Mouse (Mus musculus) thymus, adult 2 months (tissue): ENCODE data around the gene Cd200.

ENCODE experiments used
- CTCF ChIP-seq: fragments of 200-500 bp; IDR thresholded peaks from 2 replicates; pipeline ENCODE4 v1.5.1; 2012; ENCODE audit warnings: mild to moderate bottlenecking, control low read depth, low read length, moderate library complexity, borderline replicate concordance; ENCODE audit not compliant: control insufficient read depth, poor library complexity, insufficient read depth; ENCODE audit errors: extremely low read depth
- POLR2A ChIP-seq: fragments of 200-500 bp; IDR thresholded peaks from 2 replicates; pipeline ENCODE4 v1.6.1; 2012; ENCODE audit warnings: mild to moderate bottlenecking, low read length, control low read depth, moderate library complexity; ENCODE audit not compliant: control insufficient read depth, poor library complexity, insufficient read depth; ENCODE audit errors: extremely low read depth

DNA sequence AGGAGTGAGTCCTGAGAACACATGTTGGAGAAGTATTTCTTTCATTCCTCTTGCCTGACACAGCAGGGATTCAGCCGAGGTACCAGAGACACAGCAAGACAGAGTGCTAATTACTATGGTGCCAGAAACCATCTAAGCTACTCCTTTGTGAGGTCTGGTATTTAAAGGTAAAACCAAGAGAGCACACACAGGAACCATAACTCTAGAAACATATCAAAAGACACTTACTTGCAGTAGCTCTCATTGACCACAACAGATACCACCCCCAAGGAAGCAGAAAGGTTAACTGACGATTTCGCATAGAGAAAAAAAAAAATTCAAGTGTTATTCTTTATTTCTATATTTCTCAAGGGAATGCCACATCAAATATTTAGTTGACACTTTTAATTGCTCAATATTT is 27.0 kb downstream of the Cd200 start:
- TF ChIP-seq CTCF (no peak), POLR2A (no peak)
